Mouse (Mus musculus) testis, postnatal 14 days (tissue): ENCODE measurements at regions not wholly inside any gene's neighbourhood (a gene's known extent, or its start where the extent isn't known, plus 50 kb on each side); places are given as distances from the start of the nearest gene placed in this dataset.

ENCODE experiments used
- DNase-seq: peaks from one replicate; pipeline ENCODE4 v3.0.0; 2021; ENCODE audit warnings: low spot score

GRCm38 (mm10) chr13:101954521-101954920 lies 186.5 kb upstream of the Pik3r1 start:
- DNase-seq = no peak

- no peak for DNase-seq
These were observed 187.9 kb upstream of the Pik3r1 start for GRCm38 (mm10) chr13:101955806-101956418.

GRCm38 (mm10) chr13:101957782-101958181 lies 189.8 kb upstream of the Pik3r1 start:
- peak; percentile 7 for DNase-seq

GRCm38 (mm10) chr13:101965537-101965936 lies 197.5 kb upstream of the Pik3r1 start:
- DNase-seq = no peak

GRCm38 (mm10) chr13:101966799-101967397 lies 198.9 kb upstream of the Pik3r1 start:
- DNase-seq = no peak

- no peak for DNase-seq
These were observed 199.4 kb upstream of the Pik3r1 start for GRCm38 (mm10) chr13:101967466-101967865.

GRCm38 (mm10) chr13:101976766-101977165 lies 208.7 kb upstream of the Pik3r1 start:
- DNase-seq = no peak

GRCm38 (mm10) chr13:101980171-101980835 lies 212.3 kb upstream of the Pik3r1 start:
- no peak for DNase-seq

GRCm38 (mm10) chr13:101988637-101989413 lies 220.8 kb upstream of the Pik3r1 start:
- DNase-seq = no peak

GRCm38 (mm10) chr13:101991729-101992128 lies 223.7 kb upstream of the Pik3r1 start:
- no peak for DNase-seq

- DNase-seq = peak; percentile 8
These were observed 226.8 kb upstream of the Pik3r1 start for GRCm38 (mm10) chr13:101994779-101995178.

- DNase-seq = no peak
These were observed 227.5 kb upstream of the Pik3r1 start for GRCm38 (mm10) chr13:101995529-101995928.

GRCm38 (mm10) chr13:101996144-101996543 lies 228.1 kb upstream of the Pik3r1 start:
- DNase-seq = no peak

- no peak for DNase-seq
These were observed 229.4 kb upstream of the Pik3r1 start for GRCm38 (mm10) chr13:101997415-101997814.

- DNase-seq = no peak
These were observed 238.5 kb upstream of the Pik3r1 start for GRCm38 (mm10) chr13:102006565-102006964.

GRCm38 (mm10) chr13:102011965-102012364 lies 243.9 kb upstream of the Pik3r1 start:
- peak; percentile 13 for DNase-seq

GRCm38 (mm10) chr13:102014514-102014913 lies 246.5 kb upstream of the Pik3r1 start:
- DNase-seq = no peak

GRCm38 (mm10) chr13:102014958-102015357 lies 246.9 kb upstream of the Pik3r1 start:
- no peak for DNase-seq

GRCm38 (mm10) chr13:102016518-102016917 lies 248.5 kb upstream of the Pik3r1 start:
- DNase-seq = no peak

GRCm38 (mm10) chr13:102022273-102022672 lies 254.3 kb upstream of the Pik3r1 start:
- DNase-seq = no peak

GRCm38 (mm10) chr13:102022757-102023156 lies 254.7 kb upstream of the Pik3r1 start:
- no peak for DNase-seq

GRCm38 (mm10) chr13:102023624-102024023 lies 255.6 kb upstream of the Pik3r1 start:
- no peak for DNase-seq

GRCm38 (mm10) chr13:102025138-102025537 lies 257.1 kb upstream of the Pik3r1 start:
- no peak for DNase-seq
